Mouse (Mus musculus): ENCODE measurements around the gene Tex22.

The Tex22 gene

DNA sequence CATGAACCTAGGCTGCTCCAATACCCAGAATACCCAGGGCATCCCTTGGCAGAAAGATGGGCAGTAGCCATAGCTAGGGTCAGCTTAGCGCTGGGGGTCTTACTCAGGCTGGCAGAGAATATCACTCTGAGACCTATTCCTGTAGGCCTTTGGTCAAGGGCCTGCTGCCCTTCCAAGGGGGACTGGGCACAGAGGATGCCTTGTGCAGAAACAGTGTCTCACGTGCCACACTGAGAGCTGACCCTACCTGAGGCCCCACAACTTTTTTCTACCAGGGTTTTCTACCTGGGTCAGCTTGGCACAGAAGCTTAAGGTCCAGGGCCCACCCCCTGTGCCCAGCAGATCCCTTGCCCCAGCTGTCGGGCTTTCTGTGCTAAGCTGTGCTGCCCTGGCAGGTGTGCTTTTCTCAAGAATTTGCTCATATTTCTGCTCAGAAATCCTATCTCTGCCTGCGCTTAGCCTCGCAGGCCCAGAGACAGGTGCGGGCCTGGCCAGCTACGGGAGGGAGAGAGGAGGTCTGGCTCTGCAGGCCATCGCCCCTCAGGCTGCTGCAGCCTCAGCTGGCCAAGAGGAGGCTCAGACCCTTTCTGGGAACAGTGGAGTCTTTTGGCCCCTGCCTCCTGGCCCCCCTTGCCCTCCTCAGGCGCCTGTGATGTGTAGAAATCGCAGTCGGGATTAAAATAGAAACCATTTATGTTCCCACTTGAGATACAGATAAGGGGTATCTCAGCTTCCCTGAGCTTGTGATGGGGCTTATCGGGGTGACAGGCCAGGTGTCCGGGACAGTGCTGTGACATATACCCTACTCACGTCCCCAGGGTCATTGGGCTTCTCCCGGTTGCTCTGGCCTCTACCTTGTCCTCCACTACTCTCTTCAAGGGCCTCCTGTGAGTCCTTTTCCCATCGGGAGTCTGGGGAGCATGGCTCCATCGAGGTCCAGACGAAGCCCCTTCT lies 63.2 kb downstream of the Tex22 start:
- DNase-seq (ENCODE audit: low read depth, low spot score), result no peak

- no peak for DNase-seq (ENCODE audit: low read depth, low spot score)
These were observed 64.0 kb downstream of the Tex22 start for GRCm38 (mm10) chr12:113138291-113138690.
